8 mouse cellular contexts compared by ENCODE assay signal in genomic region chr17:26253399-26253798, GRCm38 (mm10). TPM values are rescaled to one million over a fixed set of nuclear protein-coding genes. Genes with fewer than 3 reads are reported as not detected.
DNase-seq lines count a peak whose midpoint lies in the region; ATAC-seq and TF ChIP-seq lines count a peak whose summit lies in the region.

No protein-coding gene starts in this region.

- H3K27ac ChIP-seq in heart, embryonic 14.5 days (replicated peaks in 1 of 2; ENCODE audit: control insufficient read depth in 1 of 2, insufficient read depth in 1 of 2, low read depth in 2 of 2, low read length in 2 of 2): peak overlapping the region; percentile 98
- H3K27ac ChIP-seq in hindbrain, embryonic 10.5 days: peak overlapping the region; percentile 97
- peak overlapping the region; percentile 93 for H3K27ac ChIP-seq in midbrain, embryonic 11.5 days (ENCODE audit: low read depth, low read length)

- H3K9me3 ChIP-seq in heart, embryonic 14.5 days (ENCODE audit: control insufficient read depth, low read length): no peaks in the 10 kb centered on the region
- H3K9me3 ChIP-seq in G1E (replicated peaks): no peaks in the 10 kb centered on the region
- no peaks in the 10 kb centered on the region for H3K9me3 ChIP-seq in hindbrain, embryonic 10.5 days
- H3K9me3 ChIP-seq in midbrain, embryonic 11.5 days (ENCODE audit: control insufficient read depth, low read length): no peaks in the 10 kb centered on the region

- no peaks in the 10 kb centered on the region for H3K27me3 ChIP-seq in heart, embryonic 14.5 days (ENCODE audit: control insufficient read depth, insufficient read depth, low read length)
- no peaks in the 10 kb centered on the region for H3K27me3 ChIP-seq in G1E (ENCODE audit: insufficient read depth, low read length)
- H3K27me3 ChIP-seq in hindbrain, embryonic 10.5 days (ENCODE audit: insufficient read depth, poor library complexity, severe bottlenecking): no peaks in the 10 kb centered on the region
- no peaks in the 10 kb centered on the region for H3K27me3 ChIP-seq in midbrain, embryonic 11.5 days (ENCODE audit: control insufficient read depth, insufficient read depth, low read length)

- ATAC-seq in heart, embryonic 14.5 days (ENCODE audit: insufficient number of reproducible peaks, insufficient read depth, low FRiP score, low read depth): no peak
- no peak for ATAC-seq in G1E (ENCODE audit: extremely low read depth, insufficient number of reproducible peaks, low FRiP score, poor library complexity, severe bottlenecking)
- ATAC-seq in midbrain, embryonic 11.5 days (ENCODE audit: low FRiP score): no peak

- H3K4me3 ChIP-seq in heart, embryonic 14.5 days (ENCODE audit: control insufficient read depth in 1 of 2, insufficient read depth in 1 of 2, low read depth in 1 of 2, low read length in 2 of 2): peak overlapping the region; percentile 76 to 94
- H3K4me3 ChIP-seq in G1E (ENCODE audit: low read depth, low read length): peak overlapping the region; percentile 94
- peak overlapping the region; percentile 99 for H3K4me3 ChIP-seq in hindbrain, embryonic 10.5 days
- peak overlapping the region; percentile 84 for H3K4me3 ChIP-seq in midbrain, embryonic 11.5 days (ENCODE audit: low read depth, low read length)

- peaks cover 0 to 15% of the 10 kb centered on the region in 2 experiments; a peak in 3 of 4 replicates for H3K4me1 ChIP-seq in heart, embryonic 14.5 days (ENCODE audit: control insufficient read depth in 2 of 2, insufficient read depth in 2 of 2, low read length in 2 of 2)
- H3K4me1 ChIP-seq in G1E (ENCODE audit: insufficient read depth, low read depth, low read length): peaks cover 21% of the 10 kb centered on the region; the same call in 1 of the 2 replicates
- H3K4me1 ChIP-seq in hindbrain, embryonic 10.5 days (replicated peaks): peaks cover 16% of the 10 kb centered on the region
- H3K4me1 ChIP-seq in midbrain, embryonic 11.5 days (ENCODE audit: control insufficient read depth, insufficient read depth, low read length): peaks cover 11% of the 10 kb centered on the region

- H3K4me2 ChIP-seq in heart, embryonic 14.5 days (ENCODE audit: low read length): peak overlapping the region; percentile 78
- H3K4me2 ChIP-seq in midbrain, embryonic 11.5 days: peak overlapping the region; percentile 86

- H3K36me3 ChIP-seq in heart, embryonic 14.5 days (ENCODE audit: control insufficient read depth, insufficient read depth, low read length): peaks cover 35% of the 10 kb centered on the region
- H3K36me3 ChIP-seq in G1E (replicated peaks): peaks cover 33% of the 10 kb centered on the region
- peaks cover 38% of the 10 kb centered on the region for H3K36me3 ChIP-seq in hindbrain, embryonic 10.5 days
- H3K36me3 ChIP-seq in midbrain, embryonic 11.5 days (ENCODE audit: control insufficient read depth, insufficient read depth, low read length): peaks cover 5% of the 10 kb centered on the region; the same call in 1 of the 2 replicates

- H3K9ac ChIP-seq in heart, embryonic 14.5 days (ENCODE audit: low read length): peak overlapping the region; percentile 95
- peak overlapping the region; percentile 83 for H3K9ac ChIP-seq in midbrain, embryonic 11.5 days (ENCODE audit: low read length)

- DNase-seq in heart, adult 18-20 months: no peak
- DNase-seq in G1E (ENCODE audit: low spot score): no peak
- no peak for DNase-seq in hindbrain, embryonic 10.5 days (ENCODE audit: low spot score)
- no peak for DNase-seq in midbrain, embryonic 11.5 days (ENCODE audit: low spot score, missing footprints)
- no peak for DNase-seq in cerebellum, postnatal 36 days
- DNase-seq in gastrocnemius, adult 8-10 months (ENCODE audit: low spot score in 2 of 2): no peak
- no peak for DNase-seq in layer of hippocampus, postnatal 25 days (ENCODE audit: extremely low spot score in 1 of 2, low spot score in 1 of 2)

- under 1% methylated on average over 24 of the region's 24 CpGs for WGBS in heart, embryonic 14.5 days
- WGBS in hindbrain, embryonic 10.5 days: 0% methylated on average over 24 of the region's 24 CpGs
- WGBS in midbrain, embryonic 11.5 days: 0% methylated on average over 24 of the region's 24 CpGs

- TF ChIP-seq CTCF in G1E (IDR thresholded peaks at IDR 0.05; ENCODE audit: low read depth, low read length): no peak

RNA-seq across cellular contexts. Expression of gene Luc7l, which starts 0.7 kb away (rescaled TPM):
- 54.3 and 55.1 TPM in 2 replicates for polyA plus RNA-seq in heart, embryonic 14.5 days (2014; fragmentation: Nextera tagmentation; extraction: Ambion mirVana)
- total RNA-seq in heart, adult 18-20 months (2021): 10 to 100 TPM; 12.2 to 16.6 TPM
- total RNA-seq in G1E (2014; fragmentation: Nextera tagmentation) (85.2 and 96.8 TPM in 2 replicates), G1E (2017) (85.3 and 85.9 TPM in 2 replicates)
- 40.9 and 45.0 TPM in 2 replicates for polyA plus RNA-seq in G1E (2012)
- polyA plus RNA-seq in hindbrain, embryonic 10.5 days (2016; fragmentation: Nextera tagmentation; extraction: Ambion mirVana): 113 and 128 TPM in 2 replicates
- polyA plus RNA-seq in midbrain, embryonic 11.5 days (2014; fragmentation: Nextera tagmentation; extraction: Ambion mirVana): 127 and 137 TPM in 2 replicates
- total RNA-seq in gastrocnemius, adult 8-10 months (2022): 10 to 100 TPM in 3 of 4 experiments, 1 to 10 TPM in 1; 7.1 to 12.7 (median 11.2) TPM
- 10 to 100 TPM; 77.6 to 86.4 TPM for total RNA-seq in layer of hippocampus, postnatal 25 days (2021)

RNA-seq across cellular contexts. Expression of gene Fam234a, which starts 9.4 kb away (rescaled TPM):
- 43.9 and 48.1 TPM in 2 replicates for polyA plus RNA-seq in heart, embryonic 14.5 days (2014; fragmentation: Nextera tagmentation; extraction: Ambion mirVana)
- 100 to 1,000 TPM; 138 TPM for total RNA-seq in heart, adult 18-20 months (2021)
- total RNA-seq in G1E (2014; fragmentation: Nextera tagmentation): 5.5 and 7.0 TPM in 2 replicates
- 3.0 and 3.2 TPM in 2 replicates for total RNA-seq in G1E (2017)
- 2.9 and 4.2 TPM in 2 replicates for polyA plus RNA-seq in G1E (2012)
- 26.8 and 30.8 TPM in 2 replicates for polyA plus RNA-seq in hindbrain, embryonic 10.5 days (2016; fragmentation: Nextera tagmentation; extraction: Ambion mirVana)
- polyA plus RNA-seq in midbrain, embryonic 11.5 days (2014; fragmentation: Nextera tagmentation; extraction: Ambion mirVana): 16.9 and 19.6 TPM in 2 replicates
- total RNA-seq in gastrocnemius, adult 8-10 months (2022): 10 to 100 TPM; 71.5 to 95.3 (median 87.8) TPM
- 10 to 100 TPM; 16.1 to 17.5 TPM for total RNA-seq in layer of hippocampus, postnatal 25 days (2021)

RNA-seq across cellular contexts. Expression of gene Arhgdig, which starts 45.8 kb away (rescaled TPM):
- 5.4 and 6.9 TPM in 2 replicates for polyA plus RNA-seq in heart, embryonic 14.5 days (2014; fragmentation: Nextera tagmentation; extraction: Ambion mirVana)
- total RNA-seq in heart, adult 18-20 months (2021): 1 to 10 TPM in 1 of 2 experiments, under 1 TPM in 1; 0.95 to 1.2 TPM
- total RNA-seq in G1E (2014; fragmentation: Nextera tagmentation) (4.4 and 6.2 TPM in 2 replicates), G1E (2017) (5.2 and 5.7 TPM in 2 replicates)
- polyA plus RNA-seq in G1E (2012): 17.6 and 21.5 TPM in 2 replicates
- polyA plus RNA-seq in hindbrain, embryonic 10.5 days (2016; fragmentation: Nextera tagmentation; extraction: Ambion mirVana): 6.4 and 8.3 TPM in 2 replicates
- polyA plus RNA-seq in midbrain, embryonic 11.5 days (2014; fragmentation: Nextera tagmentation; extraction: Ambion mirVana): 5.8 and 6.4 TPM in 2 replicates
- under 1 TPM; 0.48 to 0.97 (median 0.70) TPM for total RNA-seq in gastrocnemius, adult 8-10 months (2022)
- 10 to 100 TPM; 71.8 to 83.1 TPM for total RNA-seq in layer of hippocampus, postnatal 25 days (2021)

RNA-seq across cellular contexts. Expression of gene Rgs11, which starts 50.6 kb away (rescaled TPM):
- 6.1 and 6.8 TPM in 2 replicates for polyA plus RNA-seq in heart, embryonic 14.5 days (2014; fragmentation: Nextera tagmentation; extraction: Ambion mirVana)
- under 1 TPM; 0.15 to 0.77 TPM for total RNA-seq in heart, adult 18-20 months (2021)
- total RNA-seq in G1E (2014; fragmentation: Nextera tagmentation) (21.2 and 37.9 TPM in 2 replicates), G1E (2017) (14.7 and 18.4 TPM in 2 replicates)
- polyA plus RNA-seq in G1E (2012): 29.5 and 34.9 TPM in 2 replicates
- 0.81 and 1.5 TPM in 2 replicates for polyA plus RNA-seq in hindbrain, embryonic 10.5 days (2016; fragmentation: Nextera tagmentation; extraction: Ambion mirVana)
- polyA plus RNA-seq in midbrain, embryonic 11.5 days (2014; fragmentation: Nextera tagmentation; extraction: Ambion mirVana): 0.18 and 0.40 TPM in 2 replicates
- total RNA-seq in gastrocnemius, adult 8-10 months (2022): under 1 TPM; 0.19 to 0.97 (median 0.45) TPM
- total RNA-seq in layer of hippocampus, postnatal 25 days (2021): 10 to 100 TPM; 36.8 to 52.1 TPM

RNA-seq across cellular contexts. Expression of gene Pdia2, which starts 54.5 kb away (rescaled TPM):
- 0.20 and 0.38 TPM in 2 replicates for polyA plus RNA-seq in heart, embryonic 14.5 days (2014; fragmentation: Nextera tagmentation; extraction: Ambion mirVana)
- not detected for total RNA-seq in heart, adult 18-20 months (2021)
- total RNA-seq in G1E (2014; fragmentation: Nextera tagmentation): 1.6 and 2.0 TPM in 2 replicates
- total RNA-seq in G1E (2017): 0.11 and 1.0 TPM in 2 replicates
- 0.65 and 0.74 TPM in 2 replicates for polyA plus RNA-seq in G1E (2012)
- polyA plus RNA-seq in hindbrain, embryonic 10.5 days (2016; fragmentation: Nextera tagmentation; extraction: Ambion mirVana): 0.55 and 1.3 TPM in 2 replicates
- 0.18 and 0.30 TPM in 2 replicates for polyA plus RNA-seq in midbrain, embryonic 11.5 days (2014; fragmentation: Nextera tagmentation; extraction: Ambion mirVana)
- not detected for total RNA-seq in gastrocnemius, adult 8-10 months (2022)
- total RNA-seq in layer of hippocampus, postnatal 25 days (2021): under 1 TPM; 0.30 to 0.80 TPM

Comparison
In these comparisons a context has a peak if more than half of its experiments do, and no peak if none do; other contexts are left out.
1. RNA of gene Luc7l, which starts 0.7 kb away (total RNA-seq): 85.2 to 96.8 TPM in G1E and 77.6 to 86.4 TPM in layer of hippocampus, postnatal 25 days; 12.2 to 16.6 TPM in heart, adult 18-20 months and 7.1 to 12.7 TPM in gastrocnemius, adult 8-10 months; every median in the first group is over 4 times any median in the second.
2. RNA of gene Arhgdig, which starts 45.8 kb away (total RNA-seq): 71.8 to 83.1 TPM in layer of hippocampus, postnatal 25 days; 4.4 to 6.2 TPM in G1E, 0.95 to 1.2 TPM in heart, adult 18-20 months and 0.48 to 0.97 TPM in gastrocnemius, adult 8-10 months; every median in the first group is over 10 times any median in the second.
3. Peak in every context shown above with its lines, with median percentiles within 50 percentile points of each other: H3K27ac ChIP-seq and H3K4me3 ChIP-seq.